Mouse (Mus musculus) heart, adult 2 months (tissue): ENCODE results near the gene Tor1a.

Experiments
- CTCF ChIP-seq: fragments of 200-600 bp; IDR thresholded peaks from 2 replicates; pipeline ENCODE4 v1.8.1; 2022; ENCODE audit warnings: antibody characterized with exemption, mild to moderate bottlenecking, moderate library complexity
- EP300 ChIP-seq: fragments of 200-500 bp; IDR thresholded peaks from 2 replicates; pipeline ENCODE4 v1.6.1; 2011; ENCODE audit warnings: low read depth, low read length, control low read depth; ENCODE audit not compliant: insufficient read depth
- POLR2A ChIP-seq: fragments of 200-500 bp; IDR thresholded peaks from 2 replicates; pipeline ENCODE4 v1.6.1; 2011; ENCODE audit warnings: mild to moderate bottlenecking, low read depth, low read length, control low read depth; ENCODE audit not compliant: insufficient read depth

DNA sequence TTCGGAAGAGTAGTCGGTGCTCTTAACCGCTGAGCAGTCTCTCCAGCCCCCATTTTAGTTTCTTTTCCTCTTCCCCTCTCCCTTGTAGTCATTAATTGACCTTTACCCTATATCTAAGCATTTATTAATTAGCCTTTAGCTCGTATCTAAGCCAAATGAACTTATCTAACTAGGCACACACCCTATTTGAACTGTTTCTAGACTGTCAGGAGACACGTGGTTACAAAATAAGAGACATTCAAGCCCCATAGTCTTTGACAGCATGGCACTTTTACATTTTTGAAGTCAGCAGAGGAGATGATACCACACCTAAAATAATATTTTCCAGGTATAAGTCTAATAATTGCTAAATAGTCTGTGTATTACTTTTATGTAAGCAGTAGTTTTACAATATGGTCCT is 26.1 kb downstream of the Tor1a start:
- no peak for TF ChIP-seq CTCF
- TF ChIP-seq POLR2A = no peak
- no peak for TF ChIP-seq EP300
